Mouse (Mus musculus): ENCODE results near the gene Kdm3a.

GRCm38 (mm10) chr6:71632829-71633662, at the start of gene Kdm3a:
- TF ChIP-seq CTCF (IDR thresholded peaks at IDR 0.05; ENCODE audit: low read depth, low read length) = no peak
- no peak for TF ChIP-seq GATA2 (IDR thresholded peaks at IDR 0.05; ENCODE audit: borderline replicate concordance, low read depth, low read length)
- no peak for TF ChIP-seq TAL1 (conservative IDR thresholded peaks at IDR 0.05; ENCODE audit: low read depth, low read length)
- no peak for TF ChIP-seq POLR2AphosphoS5 (IDR thresholded peaks at IDR 0.05; ENCODE audit: insufficient replicate concordance, low read depth, low read length)
- TF ChIP-seq GATA1 (IDR thresholded peaks at IDR 0.05; ENCODE audit: borderline replicate concordance, low read length) = no peak

All from G1E (cell line).